Mouse (Mus musculus) brain, embryonic 14.5 days (tissue): ENCODE measurements around the gene Ss18l1.

Source experiments
- CTCF ChIP-seq: fragments of 200-500 bp; IDR thresholded peaks from 2 replicates; pipeline ENCODE4 v1.5.1; 2012; ENCODE audit warnings: inconsistent platforms, mild to moderate bottlenecking, moderate library complexity, borderline replicate concordance; ENCODE audit not compliant: insufficient read depth, insufficient read length; ENCODE audit errors: extremely low read depth
- POLR2A ChIP-seq: fragments of 200-500 bp; IDR thresholded peaks from 2 replicates; pipeline ENCODE4 v1.6.1; 2012; ENCODE audit warnings: mild to moderate bottlenecking, inconsistent platforms, borderline replicate concordance; ENCODE audit not compliant: poor library complexity, insufficient read depth, insufficient read length, severe bottlenecking; ENCODE audit errors: extremely low read depth

GRCm38 (mm10) chr2:180033956-180034355 is 8.4 kb upstream of the Ss18l1 start:
- TF ChIP-seq POLR2A: no peak
- no peak for TF ChIP-seq CTCF
